Mouse (Mus musculus): ENCODE results near the gene Efcab12.
"Not testable (repeated sequence)": the region's sequence is repeated elsewhere in the genome, so short reads cannot be mapped to it uniquely, and the experiment has no call there.

Efcab12 gene

DNA sequence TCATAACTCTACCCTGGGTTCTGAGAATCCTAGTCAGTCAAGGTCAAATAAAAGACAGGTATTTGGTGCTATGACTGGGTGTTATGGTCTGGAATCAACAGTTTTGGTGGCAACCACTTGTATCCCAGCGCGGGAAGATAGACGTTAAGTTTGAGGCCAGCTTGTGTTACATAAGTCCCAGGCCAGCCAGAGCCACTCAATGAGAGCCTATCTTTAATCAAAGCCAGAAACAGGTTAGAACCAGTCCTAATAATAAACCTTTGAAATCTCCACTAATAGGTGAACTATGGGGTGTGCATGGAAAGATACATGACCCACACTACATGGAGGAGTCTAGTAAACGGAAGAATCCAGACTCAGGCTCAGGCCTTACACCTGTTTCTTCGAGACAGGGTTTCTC, 533 bp upstream of the Efcab12 start:
- no peak for DNase-seq

DNA sequence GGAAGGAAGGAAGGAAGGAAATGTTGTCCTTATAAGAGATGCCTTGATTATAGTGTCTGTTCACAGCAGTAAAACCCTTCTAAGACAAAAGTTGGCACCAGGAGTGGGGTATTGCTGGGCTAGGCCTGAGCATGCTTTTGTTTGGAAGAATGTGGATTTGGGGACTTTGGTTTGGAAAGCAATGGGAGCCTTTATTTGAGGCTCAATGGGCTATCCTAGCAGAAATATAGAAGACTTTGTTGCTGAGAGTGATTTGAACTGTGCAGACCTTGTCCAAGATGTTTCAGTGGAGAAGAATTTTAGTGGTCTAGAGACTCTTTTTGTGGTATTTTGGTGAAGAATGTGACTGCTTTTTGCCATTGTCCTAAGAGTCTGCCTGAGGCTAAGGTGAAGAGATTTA, 4.4 kb downstream of the Efcab12 start:
- no peak for DNase-seq

DNA sequence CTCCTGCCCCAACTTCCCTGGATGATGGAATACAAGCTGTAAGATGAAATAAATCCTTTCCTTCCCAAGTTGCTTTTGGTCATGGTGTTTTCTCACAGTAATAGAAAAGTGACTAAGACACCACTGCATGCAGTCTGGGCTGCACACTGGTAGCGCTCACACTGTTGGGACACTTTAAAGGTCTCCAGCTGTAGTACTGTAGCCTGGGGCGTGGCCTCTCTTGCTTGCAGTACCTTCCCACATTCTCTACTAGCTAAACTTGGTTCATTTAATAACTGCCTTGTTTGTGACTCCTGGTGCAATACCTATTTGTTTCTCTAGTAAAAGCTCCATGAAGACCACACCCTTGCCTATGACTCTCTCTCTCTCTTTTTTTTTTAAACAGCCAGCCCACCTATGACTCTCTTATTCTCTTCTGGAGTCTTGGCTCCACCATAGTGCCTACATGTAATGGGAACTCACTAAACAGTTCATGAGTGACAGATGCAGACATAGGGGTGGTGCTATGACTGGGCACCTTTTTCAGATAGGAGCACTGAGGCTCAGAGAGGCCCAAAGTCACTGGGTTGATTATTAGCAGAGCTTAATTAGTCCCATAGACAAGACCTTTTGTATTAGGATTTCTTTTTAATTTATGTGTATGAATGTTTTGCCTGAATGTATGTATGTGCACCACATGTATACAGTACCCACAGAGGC, 5.9 kb downstream of the Efcab12 start:
- no peak for DNase-seq

DNA sequence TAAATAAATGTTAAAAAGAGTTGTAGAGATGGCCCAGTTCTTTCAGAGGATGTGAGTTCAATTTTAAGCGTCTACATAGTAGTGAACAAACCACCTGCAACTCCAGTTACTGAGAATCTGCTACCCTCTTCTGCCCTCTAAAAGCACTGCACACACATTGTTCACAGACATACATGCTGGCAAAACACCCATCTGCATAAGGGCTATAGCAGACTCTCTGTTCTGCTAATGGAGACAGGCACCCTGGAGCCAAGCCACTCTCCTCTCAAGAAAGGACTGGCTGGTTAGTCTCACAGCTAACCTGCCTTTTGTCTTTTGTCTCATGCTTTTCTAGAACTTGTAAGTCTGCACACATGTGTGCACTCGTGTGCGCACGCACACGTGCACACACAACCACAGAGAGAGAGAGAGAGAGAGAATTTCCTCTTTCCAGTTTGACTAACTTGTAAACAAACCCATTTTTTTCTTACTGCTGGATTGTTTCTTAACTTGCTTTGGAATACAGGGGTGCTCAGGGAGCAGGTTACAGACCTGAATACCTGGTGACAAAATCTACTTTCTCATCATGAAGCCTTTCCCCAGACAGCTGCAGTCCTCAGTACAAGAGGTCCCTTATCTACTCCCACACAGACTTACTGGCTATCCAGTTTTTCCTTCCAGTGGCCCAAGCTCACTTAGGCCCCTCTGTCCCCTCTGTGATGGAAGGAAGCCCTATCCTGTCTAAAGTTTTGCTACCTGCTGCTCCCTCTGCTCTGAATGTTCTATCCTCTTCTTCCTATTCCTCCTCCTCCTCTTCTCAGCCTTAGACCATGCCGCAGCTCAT, 7.2 kb downstream of the Efcab12 start:
- no peak for DNase-seq

DNA sequence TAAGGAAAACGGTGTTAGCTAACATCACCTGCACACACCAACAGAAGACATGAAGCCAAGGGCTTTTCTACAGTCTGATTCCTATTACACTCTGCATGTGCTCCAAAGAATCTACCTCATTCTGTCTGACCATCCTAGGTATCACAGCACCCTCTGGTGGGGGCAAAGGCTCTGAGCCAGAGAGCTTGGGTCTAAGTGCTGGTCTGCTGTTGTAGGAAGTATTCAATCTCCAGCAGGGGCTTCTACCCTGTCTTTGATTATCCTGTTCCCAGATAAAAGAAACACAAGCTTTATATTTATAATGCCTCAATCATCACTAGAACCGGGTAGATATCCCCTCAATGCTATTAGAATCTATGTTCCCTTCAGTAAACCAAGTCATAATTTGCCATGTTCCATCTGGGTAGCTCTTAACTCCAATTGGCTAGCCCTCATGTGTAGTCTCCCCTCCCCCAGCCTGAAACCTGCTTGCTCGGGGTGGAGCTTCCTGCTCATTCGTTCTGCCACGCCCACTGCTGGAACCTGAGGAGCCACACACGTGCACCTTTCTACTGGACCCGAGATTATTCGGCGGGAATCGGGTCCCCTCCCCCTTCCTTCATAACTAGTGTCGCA, 14.3 kb downstream of the Efcab12 start:
- DNase-seq, result not testable (repeated sequence)

DNA sequence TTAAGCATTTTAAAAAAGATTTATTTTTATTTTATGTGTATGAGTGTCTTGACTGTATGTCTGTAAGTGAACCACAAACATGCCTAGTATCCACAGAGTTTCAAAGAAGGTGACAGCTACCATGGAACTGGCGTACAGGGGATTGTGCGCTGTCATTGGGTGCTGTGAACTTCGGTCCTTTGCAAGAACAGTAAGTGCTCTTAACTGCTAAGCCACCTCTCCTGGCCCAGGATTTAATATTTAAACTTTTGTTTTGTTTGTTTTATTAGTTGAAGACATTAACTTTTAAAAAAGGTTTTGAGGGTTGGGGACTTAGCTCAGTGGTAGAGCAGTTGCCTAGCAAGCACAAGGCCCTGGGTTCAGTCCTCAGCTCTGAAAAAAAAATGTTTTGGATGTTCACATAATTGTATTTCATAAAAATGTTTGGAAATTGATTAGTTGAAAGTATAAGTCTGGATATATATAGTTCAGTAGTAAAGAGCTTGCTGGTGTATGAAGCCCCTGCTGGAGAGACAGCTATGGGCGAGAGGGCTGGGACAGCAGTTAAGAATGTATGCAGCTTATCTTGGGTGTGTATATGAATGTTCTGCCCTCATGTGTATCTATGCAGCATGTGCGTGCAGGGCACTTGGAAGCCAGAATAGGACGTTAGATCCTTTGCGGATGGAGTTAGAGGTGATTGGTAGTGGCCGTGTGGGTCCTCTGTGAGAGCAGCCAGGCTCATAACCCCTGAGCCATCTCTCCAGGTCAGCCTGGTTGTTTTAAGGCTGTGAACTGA, 16.8 kb downstream of the Efcab12 start:
- no peak for DNase-seq

DNA sequence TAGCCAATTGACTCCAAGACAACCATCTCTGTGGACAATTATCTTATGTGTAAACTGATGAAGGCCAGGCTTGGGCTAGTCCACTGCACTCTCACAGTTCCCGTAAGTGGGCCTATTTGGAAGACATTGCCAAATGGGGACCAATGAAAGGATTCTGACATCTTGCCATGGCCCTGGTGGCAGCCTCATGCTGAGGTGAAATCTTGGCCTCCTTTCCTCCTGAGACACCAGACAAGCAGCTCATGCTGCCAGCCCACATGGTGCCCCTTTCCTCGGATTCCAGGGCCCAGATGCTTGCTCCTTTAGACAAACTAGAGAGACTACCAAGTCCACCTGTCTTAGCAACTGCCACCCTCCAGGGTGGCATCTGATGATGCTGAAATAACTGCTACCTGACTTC, 20.1 kb downstream of the Efcab12 start:
- DNase-seq, result no peak

DNA sequence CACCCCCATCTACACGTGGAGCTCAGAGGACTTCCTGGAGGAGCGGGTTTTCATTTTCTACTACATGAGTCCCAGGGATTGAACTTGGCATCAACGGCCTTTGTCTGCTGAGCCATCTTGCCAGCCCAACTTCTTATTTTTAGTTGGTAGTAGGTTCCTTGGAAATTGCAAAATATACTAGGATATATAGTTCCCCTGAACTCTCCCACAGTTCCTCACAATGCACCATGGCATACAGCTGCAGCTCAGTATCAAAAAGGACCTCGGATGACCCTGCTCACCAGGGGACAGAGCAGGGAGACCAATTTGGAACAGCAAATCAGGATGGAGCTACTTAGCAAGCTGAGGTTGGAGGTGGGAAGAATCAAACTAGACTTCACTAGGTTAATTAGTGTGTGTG, 23.2 kb downstream of the Efcab12 start:
- DNase-seq, result no peak

DNA sequence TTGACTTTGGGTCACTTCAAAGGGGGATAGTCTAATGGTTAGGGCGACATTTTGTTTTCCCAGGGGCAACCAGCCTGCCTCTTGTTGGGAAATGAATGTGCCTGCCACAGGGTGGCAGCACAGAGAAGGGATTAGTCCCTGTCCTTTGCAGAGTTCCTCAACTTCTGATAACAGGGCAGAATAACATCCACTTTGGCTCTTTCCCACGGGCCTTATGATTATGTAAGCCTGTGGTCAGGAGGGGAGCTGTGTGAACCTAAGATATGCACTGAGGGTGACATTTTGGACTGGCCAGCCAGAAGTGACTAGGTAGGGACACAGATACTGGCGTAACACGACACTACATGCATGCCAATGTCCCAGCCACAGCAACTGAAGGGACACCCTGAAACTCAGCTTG, 24.1 kb downstream of the Efcab12 start:
- DNase-seq, result peak; percentile 57

DNA sequence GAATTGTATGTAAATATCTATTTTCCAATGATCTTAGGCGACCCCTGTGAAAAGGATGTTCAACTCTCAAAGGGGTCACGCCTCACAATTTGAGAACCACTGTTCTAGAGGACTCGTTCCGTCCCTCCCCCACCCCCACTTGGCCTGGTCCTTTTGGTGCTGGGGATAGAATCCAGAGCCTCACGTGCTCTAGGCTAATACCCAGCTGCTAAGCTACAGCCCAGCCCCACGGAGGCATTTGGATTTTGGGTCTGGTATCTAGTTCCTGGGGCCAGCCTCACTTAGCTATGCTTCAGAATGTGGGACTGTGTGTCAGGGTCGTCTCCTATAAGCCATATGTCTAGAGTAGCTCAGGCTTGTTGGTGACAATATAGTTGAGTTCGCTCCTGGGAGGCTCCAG, 26.6 kb downstream of the Efcab12 start:
- no peak for DNase-seq

DNA sequence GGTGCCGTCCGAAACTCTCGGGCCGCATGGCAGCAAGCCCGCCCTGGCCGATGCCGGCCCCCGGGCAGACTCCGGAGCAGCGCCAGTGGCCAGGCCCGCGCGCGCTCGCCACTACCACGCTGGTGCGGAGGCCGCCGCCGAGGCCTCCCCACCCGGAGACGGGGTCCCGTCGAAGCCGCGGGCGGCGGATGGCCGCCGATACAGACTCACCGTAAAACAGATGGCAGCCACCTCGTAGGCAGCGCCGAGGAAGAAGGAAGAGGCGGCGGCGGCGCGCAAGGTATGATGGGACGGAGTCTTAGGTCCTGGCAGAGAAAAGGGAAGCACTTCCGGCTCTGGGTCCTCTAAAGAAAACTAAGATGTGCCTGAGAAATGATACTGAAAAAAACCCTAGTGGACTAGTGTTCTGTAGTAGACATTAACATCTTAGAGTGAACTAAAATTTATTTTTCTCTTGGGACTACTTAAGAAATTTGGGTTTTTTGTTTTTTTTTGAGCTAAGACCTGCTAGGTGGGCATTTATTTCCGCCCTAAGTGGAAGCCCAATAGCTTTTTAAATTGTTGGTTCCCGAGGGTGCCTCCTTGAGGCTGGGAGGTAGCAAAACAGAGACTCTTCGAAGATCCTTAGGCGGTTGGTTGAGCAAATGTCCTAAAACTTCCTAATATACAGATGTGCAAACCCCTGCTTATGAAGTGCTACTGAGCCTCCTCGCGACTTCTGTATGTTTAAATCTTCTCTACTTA, 29.6 kb downstream of the Efcab12 start, which contains the start of gene Rpl32:
Rpl32 (minus strand) TSS at position 260 of the 744 bp plus-strand sequence.
- peak; percentile 90 for DNase-seq

DNA sequence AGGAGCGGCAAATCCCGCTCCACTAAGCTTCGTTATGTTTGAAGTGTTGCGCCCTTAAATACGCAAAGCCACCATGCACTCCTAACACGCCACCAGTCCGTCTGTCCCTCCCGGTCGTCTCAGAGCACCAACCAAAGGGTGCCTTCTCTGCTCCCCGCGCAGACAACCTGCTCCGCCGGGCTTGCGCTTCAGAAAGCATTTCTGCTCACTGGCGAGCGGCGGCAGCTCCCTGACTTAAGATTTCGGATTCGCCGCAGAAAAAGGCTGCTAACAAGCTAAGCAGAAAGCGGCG, 30.1 kb downstream of the Efcab12 start:
- no peak for DNase-seq

DNA sequence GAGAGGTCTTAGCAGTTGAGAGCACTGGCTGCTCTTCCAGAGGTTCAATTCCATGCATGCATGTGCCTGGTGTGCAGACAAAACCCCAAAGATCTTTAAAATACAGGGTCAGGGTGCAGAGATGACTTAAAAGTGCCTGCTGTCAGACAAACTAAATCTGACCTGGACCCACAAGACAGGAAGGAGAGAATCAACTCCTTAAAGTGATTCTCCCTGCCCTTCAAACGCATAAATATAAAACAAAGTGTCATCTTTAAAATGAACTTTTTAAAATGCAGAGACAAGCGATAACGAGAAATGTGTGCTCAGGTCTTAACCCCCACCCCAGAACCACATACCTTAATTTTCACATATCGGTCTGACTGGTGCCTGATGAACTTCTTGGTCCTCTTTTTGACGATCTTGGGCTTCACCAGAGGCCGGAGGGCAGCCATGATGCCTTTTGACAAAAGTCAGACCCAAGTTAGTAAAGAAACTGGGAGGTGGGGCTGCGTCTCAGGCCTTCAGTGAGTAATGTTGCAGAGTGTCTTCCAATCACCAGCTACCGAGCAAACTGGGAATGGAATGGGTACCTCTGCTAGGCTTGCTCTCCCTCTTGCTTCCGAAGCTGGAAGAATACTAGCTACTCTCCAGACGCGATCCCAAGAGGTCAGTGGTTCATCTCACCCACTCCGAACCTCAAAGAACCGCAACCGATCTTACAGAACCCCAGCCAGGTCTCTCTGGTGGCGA, 30.6 kb downstream of the Efcab12 start:
- no peak for DNase-seq

DNA sequence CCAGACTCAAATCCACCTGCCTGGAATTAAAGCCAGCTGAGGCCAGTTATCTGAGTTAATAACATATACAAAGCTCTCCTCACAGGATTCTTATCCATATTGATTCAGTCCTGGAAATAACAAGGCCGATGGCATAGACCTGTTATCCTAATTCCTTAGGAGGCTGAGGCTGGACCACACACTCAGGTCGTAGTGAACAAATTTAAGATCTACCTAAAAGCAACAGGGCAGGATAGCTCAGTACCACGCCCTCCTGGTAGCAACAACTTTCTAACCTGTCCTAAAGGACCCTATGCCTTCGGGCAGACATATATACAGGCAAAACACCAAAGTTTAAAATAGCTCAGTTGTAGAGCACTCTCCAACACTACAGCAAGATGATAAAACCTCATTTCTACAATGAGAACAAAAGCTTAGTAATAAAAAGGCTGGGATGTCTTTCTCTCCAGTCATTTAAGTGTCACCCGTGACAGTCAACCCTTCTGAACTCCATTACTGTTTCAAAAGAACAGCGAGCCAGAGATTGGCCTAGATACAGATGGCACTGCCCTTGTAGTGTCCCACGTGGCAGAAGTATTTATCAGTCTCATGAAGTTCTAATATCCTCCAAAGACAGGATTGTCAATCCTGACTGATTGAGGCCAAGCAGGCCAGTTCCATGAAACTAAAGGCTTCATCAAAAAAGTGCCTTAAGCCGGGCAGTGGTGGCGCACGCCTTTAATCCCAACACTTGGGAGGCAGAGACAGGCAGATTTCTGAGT, 33.6 kb downstream of the Efcab12 start:
- DNase-seq, result no peak

DNA sequence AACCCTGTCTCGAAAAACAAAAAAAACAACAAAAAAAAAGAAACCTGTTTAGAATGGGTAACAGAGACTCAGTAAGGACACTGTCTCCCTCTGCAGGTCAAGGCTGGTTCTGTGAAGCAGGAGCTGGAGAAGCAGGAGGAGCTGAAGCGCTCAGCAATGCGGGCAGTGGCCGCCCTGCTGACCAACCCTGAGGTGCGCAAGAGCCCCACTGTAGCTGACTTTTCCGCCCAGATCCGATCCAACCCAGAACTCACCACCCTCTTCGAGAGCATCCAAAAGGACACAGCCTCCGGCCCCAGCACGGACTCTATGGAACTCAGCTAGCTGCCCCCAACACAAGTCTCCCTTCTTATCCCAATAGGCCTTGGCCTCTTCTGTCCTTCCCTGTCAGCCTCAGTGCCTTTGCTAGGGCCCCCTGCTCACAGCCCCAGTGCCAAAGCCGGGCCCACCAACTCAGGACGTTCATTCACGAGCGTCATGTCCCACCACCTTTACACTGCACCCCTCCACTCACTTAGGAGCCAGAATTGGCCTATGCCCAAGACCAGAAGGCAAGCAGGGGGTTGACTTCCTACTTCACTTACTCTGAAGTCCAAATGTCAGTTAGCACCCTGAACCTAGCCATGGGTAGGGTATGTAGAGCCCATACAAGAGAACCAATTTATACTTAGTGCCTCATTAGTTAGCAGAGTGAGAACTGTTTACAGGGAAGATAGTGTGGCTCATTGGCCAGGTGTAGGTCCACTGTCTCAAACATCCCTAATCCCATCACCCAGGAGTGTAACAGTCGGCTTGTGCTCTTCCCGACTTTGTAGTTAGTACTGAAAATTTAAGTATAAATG, 34.5 kb downstream of the Efcab12 start:
- DNase-seq, result peak; percentile 72

DNA sequence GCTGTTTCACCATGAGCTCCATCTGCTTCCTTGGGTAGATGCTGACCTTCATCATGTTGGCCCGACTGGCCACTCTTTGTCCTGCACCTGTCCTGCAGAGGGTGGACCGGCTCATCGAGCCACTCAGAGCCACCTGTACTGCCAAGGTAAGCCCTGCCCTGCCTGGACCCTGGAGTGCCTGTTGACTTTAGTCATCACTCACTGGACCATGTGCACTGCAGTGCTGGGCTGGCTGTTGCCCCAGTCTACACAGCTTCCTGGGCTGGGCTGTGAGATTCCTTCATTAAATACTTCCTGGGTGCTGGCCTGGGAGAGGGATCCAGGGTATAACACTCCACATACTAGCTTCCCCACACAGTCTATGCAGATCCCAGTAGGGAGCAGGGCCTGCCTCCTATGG, 36.4 kb downstream of the Efcab12 start:
- no peak for DNase-seq

DNA sequence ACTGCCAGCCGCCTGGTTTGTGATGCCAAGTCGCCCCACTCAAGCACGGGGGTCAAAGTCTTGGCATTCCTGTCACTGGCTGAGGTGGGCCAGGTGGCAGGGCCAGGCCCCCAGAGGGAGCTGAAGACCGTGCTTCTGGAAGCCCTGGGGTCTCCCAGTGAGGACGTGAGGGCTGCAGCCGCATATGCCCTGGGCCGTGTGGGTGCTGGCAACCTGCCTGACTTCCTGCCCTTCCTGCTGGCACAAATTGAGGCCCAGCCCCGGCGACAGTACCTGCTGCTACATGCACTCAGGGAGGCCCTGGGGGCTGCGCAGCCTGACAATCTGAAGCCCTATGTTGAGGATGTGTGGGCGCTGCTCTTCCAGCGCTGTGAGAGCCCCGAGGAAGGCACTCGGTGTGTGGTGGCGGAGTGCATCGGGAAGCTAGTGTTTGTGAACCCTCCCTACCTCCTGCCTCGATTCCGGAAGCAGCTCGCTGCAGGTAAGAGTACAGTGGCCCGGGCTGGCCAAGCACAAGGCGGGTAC, 45.5 kb downstream of the Efcab12 start:
- no peak for DNase-seq

DNA sequence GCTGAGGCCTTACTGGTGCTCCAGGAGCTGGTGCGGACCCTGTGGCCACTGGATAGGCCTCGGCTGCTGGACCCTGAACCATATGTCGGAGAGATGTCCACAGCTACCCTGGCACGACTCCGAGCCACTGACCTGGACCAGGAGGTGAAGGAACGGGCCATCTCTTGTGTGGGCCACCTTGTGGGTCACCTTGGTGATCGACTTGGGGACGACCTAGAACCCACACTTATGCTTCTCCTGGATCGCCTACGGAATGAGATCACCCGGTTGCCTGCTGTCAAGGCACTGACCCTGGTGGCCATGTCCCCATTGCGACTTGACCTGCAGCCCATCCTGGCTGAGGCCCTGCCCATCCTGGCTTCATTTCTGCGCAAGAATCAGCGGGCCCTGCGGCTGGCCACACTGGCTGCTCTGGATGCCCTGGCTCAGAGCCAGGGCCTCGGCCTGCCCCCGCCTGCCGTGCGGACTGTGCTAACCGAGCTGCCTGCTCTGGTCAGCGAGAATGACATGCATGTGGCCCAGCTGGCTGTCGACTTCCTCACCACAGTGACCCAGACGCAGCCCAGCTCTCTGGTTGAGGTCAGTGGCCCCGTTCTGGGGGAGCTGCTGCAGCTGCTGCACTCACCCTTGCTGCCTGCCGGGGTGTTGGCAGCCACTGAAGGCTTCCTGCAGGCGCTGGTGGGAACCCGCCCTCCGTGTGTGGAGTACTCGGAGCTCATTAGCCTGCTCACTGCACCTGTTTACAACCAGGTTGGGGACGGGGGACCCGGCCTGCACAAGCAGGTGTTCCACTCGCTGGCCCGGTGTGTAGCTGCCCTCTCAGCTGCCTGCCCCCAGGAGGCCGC, 46.1 kb downstream of the Efcab12 start:
- DNase-seq, result no peak

DNA sequence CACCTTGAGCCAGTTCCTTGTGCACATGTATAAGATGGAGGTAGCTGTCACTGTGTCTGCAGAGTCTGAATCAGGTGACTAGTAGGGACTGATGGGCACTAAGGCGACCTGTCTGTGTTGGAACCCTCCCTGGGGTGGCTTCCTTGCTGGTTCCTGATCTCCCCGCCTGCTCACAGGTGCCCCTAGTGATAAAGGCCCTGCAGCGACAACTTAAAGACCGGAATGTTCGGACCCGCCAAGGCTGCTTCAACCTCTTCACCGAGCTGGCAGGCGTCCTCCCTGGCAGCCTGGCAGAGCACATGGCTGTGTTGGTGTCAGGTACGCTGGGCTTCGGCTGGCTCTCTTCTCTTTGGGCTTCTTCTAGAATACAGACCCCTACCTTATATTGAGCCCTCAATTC, 47.2 kb downstream of the Efcab12 start:
- DNase-seq, result no peak
